Mouse (Mus musculus) cerebellum, adult 9-10 months (tissue): ENCODE results near the gene 2610028H24Rik.

Source experiments
- DNase-seq: peaks from one replicate; pipeline ENCODE4 v3.0.0; 2022

2610028H24Rik gene

DNA sequence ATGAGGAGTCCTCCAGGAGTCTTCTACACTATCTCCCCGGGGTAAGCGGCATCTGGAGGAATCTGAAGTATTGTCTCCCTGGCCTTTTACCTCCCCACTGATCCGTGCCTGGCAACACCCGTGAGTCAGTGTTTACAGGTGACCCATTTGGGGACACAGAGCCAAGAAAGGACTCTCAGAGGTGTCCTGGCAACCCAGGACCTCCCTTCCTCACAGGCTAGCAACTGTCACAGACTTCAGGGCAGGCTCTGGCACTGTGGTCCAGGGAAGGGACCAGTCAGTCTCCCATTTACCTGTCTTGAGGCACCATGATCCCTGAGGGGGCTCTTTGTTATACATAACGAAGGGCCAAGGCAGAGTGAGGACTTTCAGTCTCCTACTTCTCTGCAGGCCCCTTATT is at the start of gene 2610028H24Rik:
TSS of gene 2610028H24Rik (plus strand) at position 231 of the 400 bp plus-strand sequence.
- DNase-seq = no peak

DNA sequence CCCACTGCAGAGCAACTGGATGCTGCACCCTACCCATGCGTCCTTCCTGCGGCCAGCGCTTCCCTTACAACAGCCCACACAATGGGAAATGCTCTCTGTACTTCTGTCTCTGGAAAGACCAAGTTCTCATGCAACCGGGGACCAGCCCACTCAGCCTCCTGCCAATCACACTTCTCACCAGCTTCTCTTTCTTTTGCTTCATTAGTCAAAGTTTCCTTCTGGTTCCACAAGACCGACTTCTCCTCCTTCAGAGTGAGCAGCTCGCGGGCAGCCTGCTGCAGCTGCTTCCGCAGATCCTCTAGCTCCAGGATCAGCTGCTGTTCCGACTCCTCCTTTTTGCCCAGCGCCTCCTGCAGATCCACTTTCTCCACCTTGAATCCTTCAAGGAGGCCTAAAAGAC is 40.4 kb upstream of the 2610028H24Rik start:
- no peak for DNase-seq

DNA sequence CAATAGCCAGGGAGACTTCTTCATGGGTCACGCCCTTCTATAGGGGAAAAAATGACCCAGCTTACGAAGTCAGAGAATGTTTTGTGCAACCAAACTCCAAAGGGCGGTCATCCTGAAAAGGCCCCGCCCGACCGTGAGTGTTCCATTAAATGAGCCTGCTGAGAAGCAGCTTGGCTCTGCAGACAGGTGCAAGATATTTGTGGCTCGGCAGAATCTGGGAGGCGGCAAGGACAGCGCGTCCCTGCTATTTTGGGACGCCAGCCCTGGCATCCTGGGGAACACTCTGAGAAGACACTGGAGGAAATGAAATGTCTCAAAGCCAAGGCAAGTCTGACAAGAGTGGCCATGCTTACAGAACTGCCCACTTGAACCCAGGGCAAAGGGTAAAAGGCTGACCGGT is 32.1 kb upstream of the 2610028H24Rik start:
- peak; percentile 83 for DNase-seq

DNA sequence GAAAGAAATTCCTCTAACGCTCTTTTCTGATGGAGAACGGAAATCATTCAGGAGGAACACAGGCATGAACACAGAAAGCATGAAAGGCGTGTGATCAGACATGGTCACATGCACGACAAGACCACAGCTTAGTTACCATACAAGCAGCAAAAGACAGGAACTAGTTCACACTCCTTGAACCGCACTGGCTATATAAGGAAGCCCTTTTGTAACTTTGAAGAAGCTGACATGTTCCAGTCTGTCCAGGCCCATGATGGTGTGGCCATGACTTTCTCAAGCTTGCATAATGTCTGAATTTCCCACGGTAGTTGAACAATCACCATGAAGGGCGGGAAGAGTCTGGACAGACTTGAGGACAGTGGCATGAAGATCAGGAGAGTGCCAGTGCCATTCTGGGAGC is 23.2 kb upstream of the 2610028H24Rik start:
- DNase-seq = no peak

DNA sequence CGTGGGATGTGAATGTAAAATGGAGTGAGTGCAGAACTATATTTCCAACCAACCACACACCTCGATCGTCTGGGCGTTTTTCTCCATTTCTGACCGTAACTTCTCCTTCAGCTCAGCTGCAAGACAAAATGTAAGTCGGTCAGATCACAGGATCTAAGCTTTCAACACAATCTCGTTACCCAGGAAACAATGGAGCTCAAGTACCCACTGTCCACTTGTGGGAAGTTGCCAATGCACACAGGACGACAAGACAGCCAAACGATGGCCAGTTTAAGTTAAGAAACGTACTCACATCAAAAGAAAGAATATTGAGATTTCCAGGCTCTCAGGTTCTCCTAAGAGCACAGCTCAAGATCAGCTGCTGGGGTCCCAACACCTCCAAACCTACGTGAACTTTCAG is 15.0 kb upstream of the 2610028H24Rik start:
- DNase-seq = no peak

DNA sequence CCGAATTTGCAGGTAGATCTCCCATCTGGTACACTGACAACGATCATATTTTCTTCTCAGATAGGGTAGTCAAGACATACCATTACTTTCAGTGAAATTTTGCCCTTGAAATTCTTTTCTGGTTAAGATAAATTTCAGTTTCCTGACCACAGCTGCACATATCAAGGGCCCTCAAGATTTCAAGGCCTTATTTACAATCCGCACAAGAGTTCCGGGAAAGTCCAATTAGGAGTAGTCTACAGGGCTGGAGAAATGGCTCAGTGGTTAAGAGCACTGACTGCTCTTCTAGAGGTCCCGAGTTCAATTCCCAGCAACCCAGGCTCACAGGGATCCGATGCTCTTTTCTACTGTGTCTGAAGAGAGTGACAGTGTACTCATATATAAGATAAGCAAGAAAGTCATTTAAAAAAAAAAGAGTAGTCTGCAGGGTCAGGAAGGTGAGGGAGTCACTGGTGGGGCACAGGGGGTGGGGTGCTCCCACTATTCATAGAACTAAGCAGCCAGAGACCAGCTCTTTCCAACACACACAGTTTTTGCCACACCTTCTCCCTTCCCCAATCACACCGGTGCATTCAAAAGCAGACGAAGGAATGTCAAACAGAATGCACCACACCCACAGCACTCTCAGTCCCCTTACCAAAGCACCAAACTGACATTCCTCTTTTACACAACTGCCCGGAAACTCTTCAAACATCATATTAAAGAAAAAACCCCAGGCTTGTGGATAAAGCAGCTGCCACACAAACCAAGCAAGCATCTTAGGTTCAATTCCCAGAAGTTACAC is 9.6 kb upstream of the 2610028H24Rik start:
- no peak for DNase-seq

DNA sequence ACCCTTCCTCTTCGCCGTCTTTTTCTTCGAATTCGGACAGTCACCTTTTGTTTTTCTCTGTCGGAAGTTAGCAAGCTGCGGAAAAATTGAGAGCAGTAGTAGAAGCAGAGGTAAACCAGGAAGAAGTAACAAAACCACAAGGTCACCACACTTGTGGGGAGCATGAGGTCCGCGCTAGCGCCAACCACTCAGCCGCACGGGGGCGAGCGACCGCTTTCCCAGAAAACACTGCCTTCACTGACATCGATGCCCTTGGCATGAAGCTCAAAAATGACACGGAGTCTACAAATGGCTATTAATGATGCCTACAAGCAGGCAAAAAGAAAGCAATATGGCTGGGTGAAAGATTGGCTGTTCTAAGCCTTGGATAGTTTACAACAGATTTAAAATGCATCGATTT is 8.6 kb upstream of the 2610028H24Rik start, which contains the start of gene AC141477.1:
TSS of gene AC141477.1 (minus strand) at position 164 of the 400 bp plus-strand sequence.
- no peak for DNase-seq

DNA sequence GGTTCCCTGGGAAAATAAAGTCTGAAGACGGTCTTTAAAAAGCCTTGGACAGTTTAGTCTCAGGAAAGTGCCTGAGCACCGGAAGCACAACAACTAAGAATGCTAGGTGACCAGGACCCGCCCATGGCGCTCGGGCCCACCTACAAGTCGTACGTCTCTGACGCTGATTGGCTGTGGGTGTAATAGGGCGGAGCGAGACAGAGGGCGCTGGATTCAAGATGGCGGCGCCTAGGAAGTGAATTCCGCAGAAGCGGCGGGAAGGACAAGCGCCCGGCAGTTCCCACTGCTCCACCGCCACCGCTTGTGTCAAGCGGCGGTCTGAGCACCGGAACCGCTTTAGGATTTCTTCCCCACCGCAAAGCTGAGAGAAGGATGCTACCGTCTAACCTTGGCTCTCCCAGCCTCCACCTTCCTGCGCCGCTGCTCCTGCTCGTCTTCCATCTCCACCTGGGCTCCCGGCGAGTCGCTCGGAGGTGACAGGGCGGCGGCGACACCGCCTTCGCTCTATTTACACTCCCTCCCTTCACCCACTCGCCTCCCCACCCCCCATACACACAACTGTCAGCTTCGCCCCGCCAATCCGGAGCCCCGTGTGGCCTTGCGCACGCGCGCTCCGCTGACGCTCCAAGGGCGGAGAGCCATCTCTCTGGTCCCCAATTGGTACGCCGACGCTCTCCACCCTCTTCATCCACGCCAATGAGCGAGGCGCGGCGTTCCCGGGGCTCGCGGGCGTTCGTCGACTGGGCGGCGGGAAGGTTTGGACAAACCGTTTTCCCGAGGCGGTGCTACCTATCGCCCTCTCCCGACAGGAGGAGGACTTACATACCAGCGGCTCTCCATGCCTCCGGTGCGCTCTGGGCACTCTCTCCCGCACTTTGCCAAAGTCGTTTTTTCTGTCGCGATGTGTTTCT is 6.4 kb upstream of the 2610028H24Rik start, which contains the start of gene Pcnt:
TSS of gene Pcnt (minus strand) at position 609 of the 911 bp plus-strand sequence.
- peak; percentile 98 for DNase-seq

DNA sequence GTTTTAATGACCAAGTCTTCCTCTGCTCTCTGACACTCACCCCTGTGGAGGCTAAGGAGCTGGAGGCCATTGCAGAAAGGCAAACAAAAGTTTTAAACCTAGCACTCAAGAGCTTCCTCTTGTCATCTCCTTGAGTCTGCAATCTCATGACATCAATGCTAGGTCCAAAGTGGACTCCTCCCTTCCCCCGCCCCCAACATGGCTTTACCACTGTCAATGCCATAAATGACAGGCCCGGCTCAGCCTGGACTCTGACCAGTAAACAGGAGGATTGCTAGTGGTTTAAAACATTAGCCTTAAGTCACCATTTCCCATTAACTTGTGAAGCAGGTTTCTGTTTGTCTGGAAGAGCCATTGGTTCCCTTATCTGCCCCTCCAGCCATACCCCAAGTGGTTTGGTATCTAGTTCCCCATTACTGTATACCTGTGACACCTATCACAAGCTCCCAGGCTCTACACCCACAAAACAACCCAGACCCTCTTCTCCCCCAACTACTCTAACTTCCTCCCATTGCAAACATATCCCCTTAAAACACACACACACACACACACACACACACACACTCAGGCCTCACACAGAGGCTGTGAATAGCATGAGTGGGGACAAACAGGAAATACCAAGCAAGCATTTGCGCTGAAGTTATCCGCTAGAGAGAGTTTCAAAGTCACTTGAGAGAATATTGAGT is 2.7 kb upstream of the 2610028H24Rik start:
- no peak for DNase-seq

DNA sequence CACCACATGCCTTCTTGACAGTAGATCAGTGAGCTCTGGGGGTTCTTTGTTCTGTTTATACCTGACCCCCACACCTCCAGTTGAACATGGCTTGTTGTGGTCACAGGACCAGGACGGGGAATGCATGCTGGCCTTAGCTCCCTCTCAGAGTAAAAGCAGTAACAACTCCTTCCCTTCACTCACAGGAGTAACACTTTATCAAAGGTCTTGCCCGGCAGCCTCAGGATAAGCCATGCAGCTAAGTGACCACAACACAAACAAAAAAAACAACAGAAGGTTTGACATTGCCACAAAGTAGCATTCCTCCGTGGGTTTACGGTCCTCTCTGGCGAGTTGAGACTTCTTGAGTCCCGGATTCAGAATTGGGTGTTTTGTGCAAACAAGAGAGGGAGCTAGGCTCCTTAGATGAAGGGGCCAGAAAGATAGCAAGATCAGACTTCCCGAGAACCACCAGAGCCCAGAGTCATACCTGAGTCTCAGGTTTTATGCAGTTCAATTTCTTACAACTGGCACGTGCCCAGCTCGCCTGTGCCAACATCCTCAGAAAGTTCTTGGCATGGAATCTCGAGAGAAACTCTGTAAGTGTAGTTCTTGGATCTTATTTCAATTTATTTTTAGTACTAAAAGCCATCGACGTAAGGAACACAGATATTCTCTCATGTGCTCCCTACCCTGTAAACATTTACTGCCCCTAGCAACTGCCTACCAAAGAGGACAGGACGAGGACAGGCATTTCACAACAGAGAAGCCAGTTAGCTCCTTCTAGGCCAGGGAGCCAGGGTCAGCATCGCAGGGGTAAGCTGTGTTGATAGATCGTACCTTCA is 1.3 kb upstream of the 2610028H24Rik start:
- DNase-seq = no peak

DNA sequence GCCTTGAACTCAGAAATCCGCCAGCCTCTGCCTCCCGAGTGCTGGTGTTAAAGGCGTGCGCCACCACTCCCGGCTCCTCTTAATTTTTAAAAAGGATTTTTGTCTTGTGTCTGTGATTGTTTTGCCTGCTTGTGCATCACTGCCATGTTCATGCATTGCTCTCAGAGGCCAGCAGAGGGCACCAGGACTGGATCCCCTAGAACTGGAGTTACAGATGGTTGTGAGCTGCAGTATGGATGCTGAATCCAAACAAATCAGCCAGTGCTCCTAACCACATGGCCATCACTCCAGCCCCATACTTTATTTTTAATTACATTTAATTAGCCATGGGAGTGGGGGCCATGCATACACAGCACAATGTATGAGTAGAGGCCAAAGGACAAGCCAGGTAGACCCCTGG is 6.4 kb downstream of the 2610028H24Rik start:
- no peak for DNase-seq

DNA sequence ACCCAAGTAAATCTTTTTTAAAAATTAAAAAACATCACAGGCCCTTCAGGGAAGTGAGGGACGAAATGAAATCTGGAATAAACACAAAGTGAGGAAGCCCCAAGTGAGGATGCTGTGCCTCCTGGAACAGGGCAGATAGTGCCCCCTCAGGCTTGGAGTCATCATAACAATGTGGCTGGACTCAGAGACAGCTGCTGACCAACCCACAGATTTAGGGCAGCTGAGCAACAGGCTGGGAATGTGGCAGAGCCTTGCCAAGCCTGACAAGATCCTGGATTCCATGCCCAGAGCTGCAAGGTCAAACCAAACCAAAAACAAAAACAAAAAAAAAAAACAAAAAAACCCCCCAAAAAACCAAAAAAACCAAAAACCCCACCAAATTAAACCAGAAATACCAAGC is 12.4 kb downstream of the 2610028H24Rik start:
- DNase-seq = no peak

DNA sequence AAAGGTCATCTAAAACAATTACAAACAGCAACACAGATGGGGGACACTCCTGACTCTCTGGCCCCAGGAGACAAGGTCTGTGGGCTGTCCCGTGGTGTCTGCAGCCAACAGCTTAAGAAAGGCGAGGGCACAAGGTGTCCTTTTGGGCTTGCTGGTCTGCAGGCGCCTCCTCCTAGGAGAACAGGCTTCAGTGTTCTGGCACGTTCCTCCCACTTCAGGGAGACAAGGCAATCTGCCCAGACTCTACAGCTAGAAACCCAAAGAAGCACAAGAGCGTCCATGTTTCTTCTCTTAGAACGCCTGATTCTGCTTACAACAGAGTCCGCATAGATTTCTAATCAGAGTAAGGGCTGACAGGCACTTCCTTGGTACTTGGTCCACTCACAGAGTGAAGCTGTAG is 13.4 kb downstream of the 2610028H24Rik start:
- no peak for DNase-seq

DNA sequence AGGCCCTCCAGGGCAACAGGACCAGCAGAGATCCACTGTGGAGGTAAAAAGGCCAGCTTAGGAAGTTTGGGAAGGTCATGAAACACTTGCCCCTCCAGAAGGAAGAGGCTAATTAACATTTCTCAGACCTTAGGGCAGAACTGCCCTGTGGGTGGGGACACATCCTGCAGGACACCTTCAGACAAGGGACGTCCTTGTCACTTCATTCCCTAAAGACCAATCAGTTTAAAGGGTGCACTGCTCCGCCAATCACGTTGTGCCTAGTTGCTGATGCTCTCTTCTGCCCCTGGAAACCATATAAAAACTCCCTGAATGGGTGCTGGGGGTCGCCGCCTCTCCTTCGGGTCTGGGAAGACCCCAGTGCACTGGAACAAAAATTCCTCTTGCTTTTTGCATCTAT is 13.8 kb downstream of the 2610028H24Rik start:
- DNase-seq = no peak

DNA sequence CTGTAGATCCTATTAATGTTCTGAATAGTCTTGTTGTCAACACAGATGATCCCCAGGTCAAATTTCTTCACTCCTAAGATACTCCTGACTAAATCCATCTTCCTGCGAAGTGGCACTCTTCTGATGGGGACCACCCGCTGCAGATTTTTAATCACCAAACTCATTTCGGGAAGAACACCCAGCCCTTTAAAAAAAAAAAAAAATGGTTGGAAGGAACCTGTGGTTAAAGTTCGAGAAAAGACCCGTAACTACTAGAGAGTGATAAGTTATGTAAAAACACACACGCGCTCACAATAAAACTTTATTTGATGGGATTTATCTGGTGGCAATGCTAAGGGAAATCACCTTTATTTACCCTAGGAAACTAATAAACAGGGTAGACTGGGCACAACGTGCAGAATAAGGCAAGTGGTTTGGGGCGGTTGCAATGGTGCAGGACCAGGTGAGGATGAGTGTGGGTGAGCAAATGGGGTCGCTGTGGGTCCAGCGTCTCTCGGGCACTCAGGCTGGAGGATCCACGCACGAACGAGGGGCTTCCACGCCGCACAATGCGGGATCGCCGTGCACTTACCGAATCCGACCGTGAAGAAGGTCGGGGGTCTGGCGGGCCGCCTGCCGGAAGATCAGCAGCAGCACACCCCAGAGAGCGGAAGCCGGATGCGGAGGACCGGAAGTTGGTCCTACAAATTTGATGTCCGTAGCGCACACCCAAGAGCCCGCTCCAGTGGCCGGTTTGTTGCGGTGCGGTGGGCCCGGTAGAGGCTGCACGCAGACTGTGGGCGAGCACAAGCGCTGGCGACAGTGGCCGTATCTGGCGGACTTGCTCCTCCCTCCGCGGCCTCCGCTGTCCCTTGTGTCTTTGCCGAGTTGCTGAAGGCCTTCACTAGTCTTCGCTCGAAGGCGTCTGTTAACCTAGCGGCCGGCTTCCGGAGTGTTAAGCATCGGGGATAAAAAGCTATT is 19.6 kb downstream of the 2610028H24Rik start, which contains the start of the genes Mcm3ap and Ybey:
TSS of gene Mcm3ap (plus strand) at position 725 of the 960 bp plus-strand sequence.
TSS of gene Ybey (minus strand) at position 912 of the 960 bp plus-strand sequence.
- peak; percentile 86 for DNase-seq

DNA sequence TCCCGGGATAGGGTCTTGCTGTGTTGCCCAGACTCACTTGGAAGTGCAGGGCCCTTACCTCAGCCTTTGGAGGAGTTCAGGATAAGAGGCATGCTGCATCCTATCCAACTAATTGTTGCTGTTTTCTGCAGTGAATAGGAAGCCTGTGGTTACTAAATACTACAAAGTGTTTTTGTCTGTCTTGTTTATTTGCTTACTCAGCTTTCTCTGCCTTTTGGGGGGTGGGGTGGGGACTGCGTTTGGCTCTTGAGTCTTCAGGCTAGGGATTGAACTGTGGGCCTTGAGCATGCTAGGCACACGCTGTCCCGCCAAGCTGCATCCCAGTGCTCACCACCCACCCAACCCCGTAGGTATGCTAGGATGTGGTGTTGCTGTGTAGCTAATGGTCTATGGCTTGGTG is 24.9 kb downstream of the 2610028H24Rik start:
- DNase-seq = no peak

DNA sequence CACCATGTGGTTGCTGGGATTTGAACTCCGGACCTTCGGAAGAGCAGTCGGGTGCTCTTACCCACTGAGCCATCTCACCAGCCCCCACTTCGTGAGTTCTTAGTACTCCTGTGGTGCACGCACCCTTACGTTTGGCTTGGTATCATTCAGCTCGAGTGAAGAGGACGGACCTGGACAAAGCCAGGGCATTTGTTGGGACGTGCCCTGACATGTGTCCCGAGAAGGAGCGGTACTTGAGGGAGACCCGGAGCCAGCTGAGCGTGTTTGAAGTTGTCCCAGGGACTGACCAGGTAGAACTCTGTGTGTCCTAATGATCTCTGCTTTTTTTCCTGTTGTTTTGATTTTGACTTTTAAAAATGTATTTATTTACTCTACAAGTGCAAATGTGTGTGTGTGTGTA is 32.0 kb downstream of the 2610028H24Rik start:
- DNase-seq = no peak

DNA sequence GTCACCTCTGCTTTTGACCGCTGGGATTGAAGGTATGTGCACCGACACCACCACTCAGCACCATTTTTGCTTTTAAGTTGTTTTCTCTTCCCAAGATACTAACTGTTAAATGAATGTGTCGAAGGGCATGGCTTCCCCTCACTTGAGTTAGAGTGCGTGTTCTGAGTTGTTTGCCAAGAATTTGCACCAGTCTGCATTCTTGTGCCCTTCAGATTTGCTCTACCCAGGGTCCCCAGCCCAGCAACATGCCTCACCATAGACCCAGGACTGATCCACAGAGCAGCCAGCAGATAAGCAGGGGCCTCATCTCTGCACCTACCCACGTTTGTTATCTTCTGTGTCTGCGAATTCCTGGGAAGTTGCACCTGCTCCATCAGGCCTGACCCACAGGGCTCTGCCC is 32.6 kb downstream of the 2610028H24Rik start:
- DNase-seq = no peak

DNA sequence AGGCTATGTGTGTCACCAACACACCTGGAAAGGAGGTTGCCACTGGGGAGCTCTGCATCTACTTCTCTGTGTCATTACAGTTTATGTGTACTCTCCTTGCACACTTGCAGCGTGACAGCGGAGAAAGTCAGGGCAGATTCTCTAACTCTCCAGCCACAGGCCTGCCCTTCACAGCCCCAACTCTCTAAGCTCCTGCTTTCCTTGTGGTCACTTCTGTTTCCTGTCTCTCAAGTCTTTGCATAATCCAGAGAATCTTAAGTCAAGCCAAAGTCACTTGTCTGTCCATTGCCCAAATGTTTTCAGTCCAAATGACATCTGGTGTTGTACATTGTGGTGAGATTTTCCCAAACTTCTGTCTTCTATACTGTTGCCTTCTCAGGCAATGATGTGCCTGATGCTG is 37.4 kb downstream of the 2610028H24Rik start:
- DNase-seq = no peak

DNA sequence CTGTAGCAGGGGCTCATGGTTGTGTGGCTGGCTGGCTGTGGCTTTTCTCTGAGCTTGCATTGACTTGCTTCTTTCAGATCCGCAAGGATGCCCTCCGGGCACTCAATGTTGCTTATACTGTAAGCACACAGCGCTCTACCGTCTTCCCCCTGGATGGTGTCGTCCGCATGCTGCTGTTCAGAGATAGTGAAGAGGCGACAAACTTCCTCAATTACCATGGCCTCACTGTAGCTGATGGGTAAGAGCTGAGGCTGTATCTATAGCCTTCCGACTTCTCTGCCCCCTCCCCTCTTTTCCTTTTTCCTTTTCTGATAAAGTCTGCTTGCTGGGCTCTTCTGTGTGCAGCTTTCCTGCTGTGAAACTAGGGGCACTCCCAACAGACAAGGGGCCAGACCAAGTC is 39.4 kb downstream of the 2610028H24Rik start:
- DNase-seq = no peak

DNA sequence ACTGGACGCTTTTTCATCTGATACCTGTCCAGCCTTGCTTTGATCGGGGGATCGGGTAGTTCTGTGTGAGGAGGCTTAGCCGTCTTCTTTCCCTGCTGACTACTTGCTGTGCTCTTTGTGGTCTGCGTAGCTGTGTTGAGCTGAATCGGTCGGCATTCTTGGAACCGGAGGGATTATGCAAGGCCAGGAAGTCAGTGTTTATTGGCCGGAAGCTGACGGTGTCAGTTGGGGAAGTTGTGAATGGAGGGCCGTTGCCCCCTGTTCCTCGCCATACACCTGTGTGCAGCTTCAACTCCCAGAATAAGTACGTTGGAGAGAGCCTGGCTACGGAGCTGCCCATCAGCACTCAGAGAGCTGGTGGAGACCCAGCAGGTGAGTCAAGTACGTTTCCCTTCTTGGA is 40.3 kb downstream of the 2610028H24Rik start:
- no peak for DNase-seq
